Mouse (Mus musculus): Measurements from ENCODE around the gene Nr1i3.

Nr1i3 gene

DNA sequence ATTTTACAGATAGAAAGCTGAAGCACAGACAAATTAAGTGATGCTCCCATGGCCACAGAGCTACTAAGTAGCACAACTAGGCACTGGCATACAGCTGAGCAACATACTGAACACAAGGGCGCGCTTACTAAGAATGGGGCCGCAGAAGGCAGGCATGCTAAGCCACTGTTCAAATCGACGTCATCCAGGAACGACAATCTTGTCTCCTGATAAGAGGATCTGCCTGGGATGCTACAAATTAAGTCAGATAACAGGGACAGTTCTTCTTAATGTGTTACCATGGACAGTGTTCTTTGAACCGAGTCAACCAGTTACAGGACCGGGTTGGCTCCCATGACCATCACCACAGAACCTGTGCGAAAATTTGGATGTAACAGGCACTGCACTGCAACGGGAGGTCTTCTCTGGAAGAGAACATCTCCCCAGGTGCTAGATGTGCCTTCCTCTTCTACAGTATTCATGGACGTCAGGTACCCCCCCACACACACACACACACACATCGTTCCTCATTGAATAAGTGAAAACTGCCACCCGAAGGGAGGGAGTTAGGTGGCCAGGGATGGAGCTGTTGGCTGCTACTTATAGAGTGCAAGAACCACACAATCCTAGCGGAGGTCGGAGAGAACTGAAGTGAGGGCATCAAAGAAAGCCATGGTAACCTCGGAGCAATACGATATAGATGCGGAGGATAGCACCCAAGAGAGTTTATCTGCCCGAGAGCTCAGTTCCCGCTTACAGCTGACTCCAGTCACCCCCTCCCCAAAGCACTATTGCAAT is 18.5 kb upstream of the Nr1i3 start:
- DNase-seq (ENCODE audit: low spot score in 2 of 2): no peak

DNA sequence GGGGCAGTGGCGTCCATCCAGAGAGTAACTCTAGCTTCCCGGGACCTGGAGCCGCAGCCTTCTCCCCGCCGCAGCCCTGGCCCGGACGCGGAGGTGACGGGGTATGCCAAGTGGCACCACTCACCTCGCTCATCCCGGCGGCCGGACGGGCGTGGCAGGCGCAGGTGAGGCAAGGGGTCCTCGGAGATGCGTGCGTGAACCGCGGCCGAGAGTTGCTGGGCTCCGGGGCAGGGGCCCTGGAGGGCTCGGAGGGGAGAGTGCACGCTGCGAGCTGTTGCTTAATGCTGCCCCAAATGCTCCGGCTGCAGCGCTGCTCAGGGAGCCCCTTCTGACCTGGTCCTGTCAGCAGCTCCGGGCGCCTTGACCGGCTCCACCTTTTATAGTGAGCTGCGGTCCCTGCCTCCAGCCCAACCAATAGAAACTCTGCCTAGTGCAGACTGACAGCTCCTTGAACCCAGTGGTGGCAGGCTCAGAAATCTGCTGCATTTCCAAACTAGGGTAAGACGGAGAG is 17.8 kb upstream of the Nr1i3 start, which contains the start of gene Pcp4l1:
Gene Pcp4l1 (minus strand): TSS at position 382 of the 511 bp plus-strand sequence.
- peak; percentile 29 to 55 for DNase-seq (ENCODE audit: low spot score in 2 of 2)

DNA sequence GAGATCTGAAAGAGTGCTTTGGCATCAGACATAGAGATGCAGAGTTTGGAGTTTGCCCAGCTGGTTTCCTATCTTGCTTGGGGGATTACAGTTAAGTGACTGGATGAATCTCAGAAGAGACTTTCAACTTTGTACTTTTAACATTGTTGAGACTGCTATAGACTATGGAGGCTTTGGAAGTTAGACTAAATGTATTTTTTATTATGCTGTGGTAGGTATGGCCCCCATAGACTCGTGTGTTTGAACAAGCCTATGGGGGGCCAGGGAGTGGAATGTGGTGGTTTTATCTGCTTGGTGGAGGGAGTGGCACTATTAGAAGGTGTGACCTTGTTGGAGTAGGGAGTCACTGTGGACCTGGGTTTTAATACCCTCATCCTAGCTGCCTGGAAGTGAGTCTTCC is 14.2 kb upstream of the Nr1i3 start:
- no peak for DNase-seq (ENCODE audit: low spot score in 2 of 2)

DNA sequence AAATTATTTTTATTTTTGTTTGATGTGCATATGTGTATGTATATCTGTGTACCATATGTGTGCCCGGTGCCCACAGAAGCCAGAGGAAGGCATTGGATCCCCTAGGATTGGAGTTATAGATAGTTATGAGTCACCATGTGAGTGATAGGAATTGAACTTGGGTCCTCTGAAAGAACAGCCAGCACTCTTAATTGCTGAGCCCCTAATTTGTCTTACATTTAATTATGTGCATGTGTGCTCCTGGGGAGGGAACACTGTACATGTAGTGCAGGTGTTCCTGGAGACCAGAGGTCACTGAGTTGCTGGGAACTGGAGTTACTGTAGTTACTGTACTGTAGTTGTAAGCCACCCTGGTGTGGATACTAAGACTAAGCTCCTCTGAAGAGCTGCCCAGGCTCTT is 13.0 kb upstream of the Nr1i3 start:
- no peak for DNase-seq (ENCODE audit: low spot score in 2 of 2)

DNA sequence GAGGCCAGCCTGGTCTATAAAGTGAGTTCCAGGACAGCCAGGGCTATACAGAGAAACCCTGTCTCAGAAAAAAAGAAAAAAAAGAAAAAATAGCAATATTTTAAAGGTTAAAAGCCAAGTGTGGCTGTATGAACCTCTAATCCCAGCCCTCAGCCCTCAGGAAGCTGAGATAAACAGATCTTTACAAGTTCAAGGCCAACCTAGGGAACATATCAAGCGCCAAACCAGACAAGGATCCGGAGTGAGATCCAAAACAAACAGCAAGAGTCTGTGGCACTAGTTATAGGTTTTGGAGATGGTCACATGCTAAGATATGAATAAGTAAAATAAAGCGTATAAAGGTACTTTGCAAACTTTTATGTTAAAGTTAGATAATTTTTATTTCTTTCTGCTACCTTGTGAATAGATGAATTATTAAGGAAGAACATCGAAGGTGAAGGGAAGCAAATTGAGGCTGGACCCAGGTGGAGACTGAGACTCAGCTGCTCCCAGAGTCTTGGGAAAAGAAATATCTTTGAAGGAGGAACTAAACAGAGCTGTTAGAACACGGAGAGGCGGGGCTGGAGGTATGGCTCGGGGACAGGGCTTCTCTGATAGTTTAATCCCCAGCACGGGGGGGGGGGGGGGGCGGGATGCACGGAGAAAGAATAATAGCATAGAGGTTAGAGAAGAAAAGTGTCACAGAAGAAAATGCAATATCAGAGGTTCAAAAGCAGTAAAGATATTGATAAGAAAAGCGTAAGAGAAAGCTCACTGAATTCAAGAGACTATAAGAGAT is 10.1 kb upstream of the Nr1i3 start:
- DNase-seq (ENCODE audit: low spot score in 2 of 2): no peak

DNA sequence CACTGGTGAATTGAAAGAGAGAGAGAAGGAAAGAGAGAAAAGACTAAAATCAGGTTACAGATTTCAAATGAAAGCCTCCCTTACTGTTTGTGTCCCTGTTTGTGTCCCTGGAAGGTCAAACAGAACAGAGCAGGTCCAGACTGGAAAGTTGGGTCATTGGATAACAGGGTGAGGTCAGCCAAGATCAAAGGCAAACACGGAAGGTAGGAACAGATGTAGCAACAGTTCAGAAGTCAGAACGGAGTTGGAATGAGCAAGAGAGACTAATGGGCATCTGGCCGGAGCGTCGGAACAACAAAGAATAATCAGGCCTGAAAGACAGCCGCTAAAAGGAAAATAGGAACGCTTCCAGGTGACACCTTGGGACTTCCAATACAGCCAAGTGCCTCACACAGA is 9.5 kb upstream of the Nr1i3 start:
- DNase-seq (ENCODE audit: low spot score in 2 of 2): no peak

DNA sequence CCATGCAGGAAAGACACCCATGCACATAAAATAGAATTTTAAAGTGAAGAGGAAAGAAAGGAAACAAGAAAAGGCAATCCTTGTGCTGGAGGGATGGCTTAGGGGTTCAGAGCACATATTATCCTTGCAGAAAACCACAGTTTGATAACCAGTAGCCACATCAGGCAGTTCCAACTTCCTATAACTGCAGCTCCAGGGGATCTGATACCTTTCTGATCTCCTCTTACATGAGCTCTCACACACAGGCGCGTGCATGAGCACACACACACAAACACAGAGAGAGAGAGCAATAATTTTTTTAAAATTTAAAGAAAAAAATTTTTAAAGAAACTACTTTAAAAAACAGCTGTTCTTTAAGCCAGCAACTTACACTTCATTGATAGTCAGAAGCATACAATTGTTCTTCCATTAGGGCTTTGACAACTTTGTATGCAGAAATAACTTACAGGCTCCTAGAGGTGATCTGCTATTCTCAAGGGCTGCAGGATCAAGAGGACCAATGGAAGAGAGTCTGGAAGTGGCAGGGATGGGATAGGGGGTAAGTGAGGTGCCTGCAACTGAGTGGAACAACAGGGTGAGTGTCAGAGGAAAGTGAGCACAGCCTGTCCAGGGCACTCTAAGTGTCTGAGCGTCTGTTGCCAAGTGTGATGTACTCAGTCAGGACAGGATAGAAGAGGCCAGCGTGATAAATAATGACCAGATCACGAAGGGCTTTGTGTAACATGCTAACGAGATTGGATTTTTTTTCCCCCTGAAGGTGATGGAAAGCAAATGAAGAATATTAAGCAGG is 7.9 kb upstream of the Nr1i3 start:
- no peak for DNase-seq (ENCODE audit: low spot score in 2 of 2)

DNA sequence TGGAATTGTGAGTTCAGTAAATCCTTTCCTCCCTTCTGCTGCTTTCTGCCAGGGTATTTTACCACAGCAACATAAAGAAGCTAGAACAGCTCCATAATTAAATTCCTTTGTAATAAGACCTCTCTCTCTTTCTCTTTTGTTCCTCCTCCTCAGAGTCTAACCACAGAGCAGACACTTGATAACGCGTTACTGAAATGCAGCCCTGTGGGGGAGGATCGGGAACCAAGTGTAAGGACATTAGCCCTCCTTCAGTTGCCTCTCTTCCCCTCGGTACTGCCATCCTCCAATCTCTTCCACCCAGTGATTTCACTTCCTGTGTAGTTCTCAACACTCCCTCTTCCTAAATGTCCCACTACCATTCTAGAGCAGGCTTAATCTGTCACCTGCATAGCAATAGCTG is 4.4 kb upstream of the Nr1i3 start:
- DNase-seq (ENCODE audit: low spot score in 2 of 2): no peak

DNA sequence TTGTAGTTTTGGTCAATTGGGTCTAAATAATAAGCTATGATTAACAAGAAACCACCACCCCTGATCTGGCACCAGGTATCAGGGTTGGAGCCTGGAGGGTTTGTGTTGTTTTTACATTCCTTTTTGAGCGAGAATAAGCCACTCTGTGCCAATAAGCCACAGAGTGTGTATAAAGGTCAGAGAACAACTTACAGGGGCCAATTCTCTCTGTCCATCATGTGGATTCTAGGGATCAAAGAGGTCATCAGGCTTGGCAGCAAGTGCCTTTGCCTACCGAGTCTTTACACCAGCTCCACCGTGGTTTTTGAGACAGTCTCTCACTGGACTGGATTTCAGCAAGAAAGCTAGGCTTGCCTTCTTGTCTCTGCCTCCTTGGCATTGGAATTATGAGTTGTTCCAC is 916 bp upstream of the Nr1i3 start:
- no peak for DNase-seq (ENCODE audit: low spot score in 2 of 2)

DNA sequence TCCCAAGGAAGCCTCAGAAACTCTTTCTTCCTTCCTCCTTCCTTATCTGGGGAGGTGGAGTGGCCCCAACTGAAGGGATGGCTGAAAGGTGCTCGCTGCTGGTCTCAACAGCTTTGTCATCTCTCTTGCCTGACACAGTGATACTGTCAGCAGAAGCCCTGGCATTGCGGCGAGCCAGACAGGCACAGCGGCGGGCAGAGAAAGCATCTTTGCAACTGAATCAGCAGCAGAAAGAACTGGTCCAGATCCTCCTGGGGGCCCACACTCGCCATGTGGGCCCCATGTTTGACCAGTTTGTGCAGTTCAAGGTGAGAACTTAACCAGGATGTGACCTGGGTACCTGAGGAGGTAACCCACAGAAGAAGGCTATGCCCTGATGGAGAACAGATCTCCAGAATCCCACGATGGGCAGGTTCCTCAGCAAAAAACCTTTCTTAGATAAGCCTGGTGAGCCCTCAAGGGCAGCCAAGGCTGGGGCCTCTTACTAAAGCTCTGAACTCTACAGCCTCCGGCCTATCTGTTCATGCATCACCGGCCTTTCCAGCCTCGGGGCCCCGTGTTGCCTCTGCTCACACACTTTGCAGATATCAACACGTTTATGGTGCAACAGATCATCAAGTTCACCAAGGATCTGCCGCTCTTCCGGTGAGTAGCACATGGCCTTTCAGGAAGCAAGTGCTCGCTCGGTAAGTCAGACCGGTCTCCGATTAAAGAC is 2.6 kb downstream of the Nr1i3 start:
- DNase-seq (ENCODE audit: low spot score in 2 of 2): no peak

DNA sequence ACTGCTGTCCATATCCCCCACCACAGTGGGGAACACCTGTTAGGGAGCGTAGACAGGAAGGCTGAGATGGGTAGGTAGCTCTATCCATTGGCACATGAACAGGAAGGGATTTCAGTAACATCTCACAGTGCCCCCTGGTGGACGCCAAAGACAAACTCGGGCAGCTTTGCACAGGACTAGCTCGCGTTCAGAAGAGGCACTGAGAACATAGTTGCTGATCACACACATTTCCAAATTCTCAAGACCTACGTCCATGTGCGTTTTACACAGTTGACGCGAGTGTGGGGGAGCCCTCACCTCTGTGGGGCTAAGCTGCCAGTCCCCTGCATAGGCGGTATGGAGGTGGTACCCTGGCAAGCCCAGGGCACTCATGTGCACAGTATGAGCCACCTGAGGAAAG is 7.1 kb downstream of the Nr1i3 start:
- DNase-seq (ENCODE audit: low spot score in 2 of 2): peak; percentile 75 to 86

DNA sequence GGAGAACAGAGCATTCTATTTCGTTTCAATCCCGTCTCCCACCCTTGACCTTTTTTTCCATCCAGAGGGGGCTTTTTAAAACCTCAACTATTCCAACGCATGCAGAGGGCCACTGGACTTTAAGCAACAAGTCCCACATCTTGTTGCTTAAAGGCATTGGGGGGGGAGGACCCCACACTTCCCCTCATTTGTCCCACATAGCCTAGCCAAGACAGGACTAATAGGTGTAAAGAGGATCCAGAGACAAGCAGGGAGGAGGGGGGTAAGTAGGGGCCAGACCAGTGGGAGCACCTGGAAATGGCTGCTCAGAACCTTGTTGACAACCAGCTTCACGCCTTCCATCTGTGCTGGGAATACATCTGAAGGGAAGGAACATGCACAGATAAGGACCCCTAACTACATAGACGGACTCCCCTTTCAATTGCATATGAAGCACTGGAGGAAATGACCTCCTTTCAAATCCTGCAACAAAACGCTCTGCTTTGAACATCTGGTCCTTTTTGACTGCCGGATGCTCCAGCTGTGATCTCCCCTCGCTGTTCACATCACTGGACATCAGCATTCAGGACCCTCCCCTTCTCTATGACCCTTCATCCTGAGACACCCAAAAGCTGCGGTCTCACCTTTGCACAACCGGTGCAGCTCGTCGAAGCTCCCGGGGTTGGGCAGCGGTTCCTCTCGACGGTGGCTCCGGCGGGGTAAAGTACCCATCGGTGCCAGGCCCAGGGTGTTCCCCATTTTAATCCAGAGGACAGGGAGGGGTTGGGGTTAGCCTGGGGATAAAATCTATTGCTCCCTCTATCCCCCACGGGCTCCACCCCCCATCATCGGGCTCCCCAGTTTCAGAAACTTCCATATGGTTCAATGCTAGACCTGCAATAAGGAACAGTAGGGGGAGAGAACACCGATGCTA is 7.8 kb downstream of the Nr1i3 start:
- no peak for DNase-seq (ENCODE audit: low spot score in 2 of 2)

DNA sequence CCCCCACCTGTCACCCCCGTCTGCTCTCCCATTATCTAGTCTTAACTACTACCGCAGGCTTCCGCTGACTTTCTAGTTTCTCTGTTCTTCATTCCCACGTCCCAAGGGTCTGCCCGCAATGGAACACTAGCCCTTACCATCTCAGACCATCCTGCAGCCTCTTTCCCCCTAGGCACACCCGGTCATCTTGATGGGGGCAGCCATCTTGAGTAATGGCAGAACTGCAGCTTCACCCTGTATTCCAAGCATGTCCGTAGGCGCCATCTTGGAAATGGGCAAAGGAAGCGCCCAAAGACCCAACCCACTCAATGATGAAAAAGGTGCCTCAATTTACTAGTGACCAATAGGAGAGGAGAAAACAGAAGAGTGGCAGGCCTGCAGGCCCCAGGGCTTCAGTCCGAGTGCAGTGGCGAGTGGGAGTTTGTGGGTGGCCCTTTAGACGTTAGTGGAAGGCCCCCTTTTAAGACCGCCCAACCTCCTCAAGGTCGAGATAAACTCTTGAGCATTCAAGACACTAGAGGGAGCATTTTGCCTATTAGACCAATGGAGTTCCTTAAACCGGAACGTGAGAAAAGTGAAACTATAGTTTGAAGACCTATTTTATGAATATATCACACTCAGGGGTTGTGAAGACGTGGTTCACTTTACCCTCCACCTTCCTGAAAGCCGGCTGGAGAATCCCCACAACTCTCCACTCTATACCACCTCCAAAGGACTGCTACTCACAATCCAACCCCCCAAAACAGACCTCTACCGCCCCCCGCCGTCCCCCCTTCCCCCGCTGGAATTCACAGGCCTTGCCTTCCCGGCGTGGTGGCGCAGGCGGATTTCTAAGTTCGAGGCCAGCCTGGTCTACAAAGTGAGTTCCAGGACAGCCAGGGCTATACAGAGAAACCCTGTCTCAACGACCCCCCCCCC is 8.7 kb downstream of the Nr1i3 start, which contains the start of gene Tomm40l:
Gene Tomm40l (minus strand): TSS at position 277 of the 918 bp plus-strand sequence.
- DNase-seq (ENCODE audit: low spot score in 2 of 2): peak; percentile 96 to 98

DNA sequence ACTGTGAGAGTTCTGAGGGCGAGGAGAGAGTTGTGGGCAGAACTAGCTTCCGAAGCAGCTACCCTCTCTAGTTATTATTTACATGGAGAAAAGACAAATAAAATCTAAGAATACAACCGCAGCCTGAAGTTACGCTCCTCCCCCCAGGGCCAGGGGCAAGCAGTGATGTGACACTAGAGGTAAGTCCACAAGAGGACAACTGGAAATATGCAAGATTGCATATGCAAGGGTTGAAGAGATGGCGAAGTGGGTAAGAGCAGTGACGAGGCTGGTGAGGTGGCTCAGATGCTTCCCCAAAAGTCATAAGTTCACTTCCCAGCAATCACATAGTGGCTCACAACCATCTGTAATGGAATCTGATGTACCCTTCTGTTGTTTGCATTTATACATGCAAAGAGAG is 9.4 kb downstream of the Nr1i3 start:
- DNase-seq (ENCODE audit: low spot score in 2 of 2): no peak

DNA sequence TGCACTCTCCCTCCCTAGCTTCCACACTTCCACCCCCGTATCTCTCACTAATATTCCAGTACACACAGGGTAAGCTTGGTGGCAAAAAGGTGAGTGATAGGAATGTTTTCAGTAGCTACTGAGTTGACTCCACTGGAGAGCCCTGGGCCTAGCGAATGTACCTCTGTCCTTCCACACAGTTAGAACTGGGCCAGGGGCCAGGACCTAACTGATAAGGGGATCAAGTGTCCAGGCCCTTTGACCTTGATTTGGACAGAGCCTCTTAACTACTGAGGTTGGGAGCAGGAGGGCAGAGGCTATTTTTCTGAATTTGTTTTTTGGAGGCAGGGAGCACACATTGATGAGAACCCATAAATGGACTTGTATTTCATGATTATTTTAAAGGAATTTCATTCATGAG is 10.0 kb downstream of the Nr1i3 start:
- DNase-seq (ENCODE audit: low spot score in 2 of 2): no peak

DNA sequence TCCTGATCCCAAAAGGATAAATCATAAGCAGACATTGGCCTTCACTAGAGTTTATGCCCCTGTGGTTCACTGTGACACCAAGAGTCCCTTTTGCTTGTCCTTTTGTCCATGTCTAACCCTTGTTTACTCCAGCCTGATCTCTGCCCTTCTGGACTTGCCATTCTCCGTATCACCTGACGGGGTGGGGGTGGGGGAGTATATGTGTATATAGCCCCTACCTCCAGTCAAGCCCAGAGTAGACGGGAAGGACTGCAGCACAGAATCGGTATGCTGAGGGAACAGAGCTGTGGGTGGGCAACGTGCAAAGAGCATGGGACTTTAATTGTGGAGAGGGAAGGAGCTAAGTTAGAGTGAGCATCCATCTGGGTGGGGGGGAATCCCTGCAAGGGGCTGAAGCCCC is 11.1 kb downstream of the Nr1i3 start, which contains the start of gene Apoa2:
Gene Apoa2 (plus strand): TSS at position 198 of the 400 bp plus-strand sequence.
- no peak for DNase-seq (ENCODE audit: low spot score in 2 of 2)

DNA sequence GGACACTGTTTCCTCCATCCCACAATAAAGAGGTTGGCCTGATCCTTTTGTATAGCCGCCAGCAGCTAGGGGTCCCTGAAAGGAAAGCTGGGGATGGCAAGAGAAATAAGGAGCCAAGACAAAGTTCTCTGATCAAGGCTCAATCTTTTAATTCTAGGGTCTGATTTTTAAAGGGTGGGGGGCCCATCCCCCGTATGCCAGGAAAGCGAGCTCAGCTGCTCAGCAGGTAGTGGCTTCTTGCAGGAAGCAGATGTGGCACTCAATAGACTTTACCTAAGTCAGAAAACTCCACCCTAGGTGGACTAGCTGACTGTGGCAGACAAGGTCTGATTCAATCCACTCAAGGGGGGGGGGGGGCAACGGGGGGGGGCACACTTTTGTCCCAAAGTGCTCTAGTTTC is 13.0 kb downstream of the Nr1i3 start:
- DNase-seq (ENCODE audit: low spot score in 2 of 2): no peak

DNA sequence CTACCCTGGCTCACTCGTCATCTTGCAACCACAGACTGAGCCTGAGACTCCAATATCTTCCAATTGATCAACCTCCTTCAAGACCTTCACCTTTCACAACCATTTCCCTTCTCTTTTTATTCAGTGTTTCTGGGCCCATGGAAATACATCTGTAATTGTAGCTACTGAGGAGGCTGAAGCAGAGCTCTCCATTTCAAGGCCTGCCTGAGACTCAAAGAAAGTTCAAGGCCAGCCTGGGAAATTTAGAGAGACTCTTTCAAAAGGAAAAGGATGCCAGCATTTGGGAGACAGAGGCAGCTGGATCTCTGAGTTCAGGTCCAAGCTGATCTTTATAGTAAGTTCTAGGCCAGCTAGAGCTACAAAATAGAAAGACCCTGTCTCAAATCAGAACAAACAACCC is 14.1 kb downstream of the Nr1i3 start:
- no peak for DNase-seq (ENCODE audit: low spot score in 2 of 2)

DNA sequence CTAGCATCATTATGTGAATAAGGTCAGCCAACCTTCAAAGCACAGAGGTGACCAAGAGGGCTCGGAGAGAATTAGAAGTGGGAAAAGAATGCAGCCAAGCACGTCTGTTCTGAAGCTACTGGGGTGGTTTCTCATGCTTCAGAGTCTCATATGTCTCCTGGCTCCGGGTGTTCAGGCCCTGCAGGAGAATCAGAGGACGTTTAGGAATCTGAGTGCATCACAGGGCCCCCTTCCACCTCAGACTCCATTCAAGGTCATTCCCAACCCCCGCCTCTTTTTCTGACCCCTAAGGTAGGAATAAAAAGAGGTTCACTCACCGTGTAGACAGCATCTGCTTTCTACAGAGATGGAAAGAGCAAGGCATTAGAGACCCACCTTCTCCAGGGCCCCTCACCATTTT is 16.0 kb downstream of the Nr1i3 start:
- no peak for DNase-seq (ENCODE audit: low spot score in 2 of 2)
